Mouse (Mus musculus) lung, adult 2 months (tissue): Measurements from ENCODE around the gene Casc3. TPM values are rescaled to one million over a fixed set of nuclear protein-coding genes. Genes with fewer than 3 reads are reported as not detected.

Source experiments
- DNase-seq: peaks from one replicate; pipeline ENCODE4 v3.0.0; 2022
- H3K4me1 ChIP-seq: fragments of 200-500 bp; 2 replicates; pipeline ENCODE4 v1.6.1; 2011; ENCODE audit warnings: low read length; ENCODE audit not compliant: control insufficient read depth, insufficient read depth
- H3K4me3 ChIP-seq: fragments of 200-500 bp; replicated peaks from 2 replicates; pipeline ENCODE3; 2011; ENCODE audit warnings: low read depth, mild to moderate bottlenecking, control low read depth, low read length; ENCODE audit errors: extremely low read depth
- CTCF ChIP-seq: fragments of 200-500 bp; IDR thresholded peaks from 2 replicates; pipeline ENCODE4 v1.5.1; 2011; ENCODE audit warnings: mild to moderate bottlenecking, low read length, control low read depth; ENCODE audit not compliant: insufficient read depth
- POLR2A ChIP-seq: fragments of 200-500 bp; IDR thresholded peaks from 2 replicates; pipeline ENCODE4 v1.6.1; 2011; ENCODE audit warnings: low read depth, mild to moderate bottlenecking, control low read depth, low read length, borderline replicate concordance; ENCODE audit errors: extremely low read depth
- WGBS: fragments of 180-500 bp; shearing (Covaris S2); methylation state at CpG from one replicate; pipeline ENCODE4 v1.1.7; 2018; 5-methylcytosine and 5-hydroxymethylcytosine counted together
- polyA plus RNA-seq: library from polyadenylated mRNA; depleted of rRNA; stranded (reverse); fragments of >200 nt; gene quantifications from 2 replicates; pipeline ENCODE4 v1.2.3, GENCODE M21; 2012; rRNA removed

The Casc3 gene
- polyA plus RNA-seq = 33.6 and 37.9 TPM in 2 replicates

- Histone ChIP-seq H3K4me1 (no peaks in the 10 kb centered on the region; the same call in 1 of the 2 replicates), H3K4me3 (no peak within 1 kb of the TSS)
- DNase-seq = no peak
- WGBS = 92% methylated on average over 5 of the region's 5 CpGs
- no peak for TF ChIP-seq POLR2A
- no peak for TF ChIP-seq CTCF
These were observed at the start of gene Casc3 for GRCm38 (mm10) chr11:98804605-98805004. Gene Casc3, plus strand, starts transcription at chr11:98804905.

- DNase-seq = no peak
These were observed 48.9 kb upstream of the Casc3 start for GRCm38 (mm10) chr11:98755726-98756380.

GRCm38 (mm10) chr11:98756711-98757110 is 48.0 kb upstream of the Casc3 start:
- TF ChIP-seq CTCF (no peak), POLR2A (no peak)
- Histone ChIP-seq H3K4me3 (no peak overlapping the region), H3K4me1 (peaks cover 21% of the 10 kb centered on the region)
- WGBS = 82% methylated on average over 12 of the region's 12 CpGs
- no peak for DNase-seq

More at GRCm38 (mm10) chr11:98755726-98756380, 48.9 kb upstream of the Casc3 start:
- TF ChIP-seq POLR2A (no peak), CTCF (no peak)
- WGBS = 90% methylated on average over 6 of the region's 6 CpGs
- H3K4me1 ChIP-seq = peaks cover 29% of the 10 kb centered on the region
- no peak overlapping the region for H3K4me3 ChIP-seq

GRCm38 (mm10) chr11:98761939-98762338 is 42.8 kb upstream of the Casc3 start:
- WGBS = 91% methylated on average over 4 of the region's 4 CpGs
- Histone ChIP-seq H3K4me1 (peaks cover 7% of the 10 kb centered on the region), H3K4me3 (no peak overlapping the region)
- no peak for TF ChIP-seq POLR2A
- no peak for TF ChIP-seq CTCF
- no peak for DNase-seq

GRCm38 (mm10) chr11:98762756-98763501 is 41.8 kb upstream of the Casc3 start:
- no peak for TF ChIP-seq POLR2A
- 0 out of 2 replicates have a peak, but pooled peaks have one; percentile 17 for TF ChIP-seq CTCF
- peaks cover 7% of the 10 kb centered on the region for H3K4me1 ChIP-seq
- H3K4me3 ChIP-seq = no peak overlapping the region
- WGBS = 50% methylated on average over 17 of the region's 17 CpGs
- peak; percentile 68 for DNase-seq

DNA sequence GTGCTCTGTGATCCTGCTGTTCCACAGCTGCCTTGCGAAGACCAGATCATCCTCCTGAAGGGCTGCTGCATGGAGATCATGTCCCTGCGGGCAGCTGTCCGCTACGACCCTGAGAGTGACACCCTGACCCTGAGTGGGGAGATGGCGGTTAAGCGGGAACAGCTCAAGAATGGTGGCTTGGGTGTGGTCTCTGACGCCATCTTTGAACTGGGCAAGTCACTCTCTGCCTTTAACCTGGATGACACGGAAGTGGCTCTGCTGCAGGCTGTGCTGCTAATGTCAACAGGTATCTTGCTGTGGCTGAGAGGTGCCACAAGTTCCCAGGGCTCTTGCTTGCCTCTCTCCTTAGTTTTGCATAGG is 41.2 kb upstream of the Casc3 start:
- Histone ChIP-seq H3K4me1 (peaks cover 11% of the 10 kb centered on the region), H3K4me3 (no peak overlapping the region)
- no peak for TF ChIP-seq CTCF
- no peak for TF ChIP-seq POLR2A
- no peak for DNase-seq
- WGBS = 67% methylated on average over 8 of the region's 8 CpGs

- DNase-seq = no peak
- Histone ChIP-seq H3K4me3 (no peak overlapping the region), H3K4me1 (peaks cover 17% of the 10 kb centered on the region)
- WGBS = 78% methylated on average over 18 of the region's 18 CpGs
- no peak for TF ChIP-seq CTCF
- no peak for TF ChIP-seq POLR2A
These were observed 40.6 kb upstream of the Casc3 start for GRCm38 (mm10) chr11:98764091-98764490.

DNA sequence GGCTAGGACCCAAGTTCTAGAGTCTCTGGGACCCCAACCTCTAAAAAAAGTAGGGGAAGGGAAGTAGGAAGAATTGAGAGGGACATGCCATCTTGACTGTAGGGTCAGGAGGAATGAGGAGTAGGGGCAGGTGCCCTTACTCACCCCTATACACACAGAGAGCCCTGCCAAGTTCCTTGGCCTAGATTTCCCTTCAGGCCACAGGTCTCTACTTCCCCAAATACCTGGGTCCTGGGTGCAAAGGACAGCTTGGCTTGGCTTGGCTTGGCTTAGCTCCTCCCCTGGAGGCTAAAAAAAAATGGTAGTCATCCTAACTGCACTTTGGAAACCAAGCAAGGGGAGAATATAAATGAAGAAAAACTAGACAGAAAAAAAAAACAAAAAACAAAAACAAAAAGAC is 40.0 kb upstream of the Casc3 start:
- peaks cover 23% of the 10 kb centered on the region for H3K4me1 ChIP-seq
- TF ChIP-seq POLR2A = no peak
- no peak for TF ChIP-seq CTCF
- no peak overlapping the region for H3K4me3 ChIP-seq
- no peak for DNase-seq

DNA sequence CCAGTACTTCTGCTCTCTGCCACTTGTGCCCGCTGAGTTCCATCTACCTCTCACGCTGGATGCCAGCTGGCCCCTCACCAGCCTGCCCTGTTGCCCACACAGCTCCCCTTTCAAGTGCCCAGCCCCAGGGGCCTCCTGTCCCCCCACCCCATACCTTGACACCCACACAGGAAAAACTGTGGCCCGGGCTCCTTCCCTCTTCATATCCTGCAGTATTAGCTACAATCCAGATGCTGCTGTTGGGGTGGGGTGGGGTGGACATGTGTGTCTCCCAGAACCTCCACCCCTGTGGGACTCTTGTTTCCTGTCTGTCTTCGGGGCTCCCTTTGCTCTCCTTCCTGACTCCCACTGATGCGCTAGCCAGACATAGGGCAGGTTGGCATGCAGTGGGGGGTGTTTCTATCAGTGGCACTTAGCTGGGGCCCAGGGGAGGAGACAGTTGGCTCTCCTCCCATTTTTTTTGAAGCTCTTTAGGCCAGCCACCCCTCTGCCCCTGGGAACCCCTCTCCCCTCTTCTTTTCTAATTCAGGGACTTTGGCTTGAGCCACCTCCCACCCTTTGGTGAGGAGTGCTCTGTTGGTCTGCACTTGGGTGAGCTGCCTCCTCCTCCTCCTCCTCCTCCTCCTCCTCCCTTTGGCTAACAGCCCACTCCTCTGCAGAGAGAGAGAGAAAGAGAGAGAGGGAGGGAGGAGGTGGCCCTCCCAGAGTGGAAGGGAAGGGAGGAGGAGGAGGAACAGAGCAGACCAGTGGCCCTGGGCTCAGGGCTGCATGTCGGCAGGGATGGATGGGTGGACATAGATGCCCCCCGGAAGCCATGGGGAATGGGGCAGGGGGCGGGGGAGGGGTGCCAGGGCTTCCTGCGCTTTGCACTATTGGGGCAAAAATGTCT is 39.0 kb upstream of the Casc3 start:
- peak; percentile 30 for DNase-seq
- Histone ChIP-seq H3K4me3 (no peak overlapping the region), H3K4me1 (peaks cover 31% of the 10 kb centered on the region)
- WGBS = 28% methylated on average over 8 of the region's 9 CpGs
- TF ChIP-seq POLR2A (no peak), CTCF (no peak)
